Mouse (Mus musculus) embryonic facial prominence, embryonic 14.5 days (tissue): ENCODE results near the gene Noa1. TPM values are rescaled to one million over a fixed set of nuclear protein-coding genes. Genes with fewer than 3 reads are reported as not detected.

Experiments
- microRNA-seq: library from miRNA; unstranded; fragments of <30 nt; microRNA quantifications from one replicate; pipeline ENCODE4, GENCODE M21; 2016; ENCODE audit warnings: borderline number of aligned reads
- polyA plus RNA-seq: library from polyadenylated mRNA; unstranded; fragments of >200 nt; fragmentation: Nextera tagmentation; extraction: Ambion mirVana; gene quantifications from 2 replicates; pipeline ENCODE4 v1.2.1, GENCODE M21; 2014

The Noa1 gene
- polyA plus RNA-seq, 1 experiment from 2014 or later: 25.6 TPM

Small RNA genes within 50 kb of the gene (microRNA-seq; reads per million reads assigned to microRNA genes)
- gene Mir5098: not detected

Other genes with a start within 250 kb of the Noa1 start
- 1.6 and 2.8 TPM in 2 replicates for gene Hopx, start 195.0 kb downstream of the Noa1 start, polyA plus RNA-seq
- gene Spink2, start 98.6 kb downstream of the Noa1 start, polyA plus RNA-seq: 3.9 and 4.7 TPM in 2 replicates
- gene Rest, start 44.6 kb downstream of the Noa1 start, polyA plus RNA-seq: 35.8 and 40.4 TPM in 2 replicates
- 53.9 and 62.1 TPM in 2 replicates for gene Polr2b, start 63 bp upstream of the Noa1 start, polyA plus RNA-seq
- 85.8 and 119 TPM in 2 replicates for gene Igfbp7, start 98.0 kb upstream of the Noa1 start, polyA plus RNA-seq